In genomic region chr4:140622819-140623218, GRCm38 (mm10) we compare ENCODE assay signal across 8 mouse cellular contexts. TPM values are rescaled to one million over a fixed set of nuclear protein-coding genes. Genes with fewer than 3 reads are reported as not detected.
DNase-seq lines count a peak whose midpoint lies in the region; ATAC-seq and TF ChIP-seq lines count a peak whose summit lies in the region.

No protein-coding gene starts in this region.

- no peaks in the 10 kb centered on the region for H3K9me3 ChIP-seq in lung, embryonic 16.5 days (ENCODE audit: control insufficient read depth, low read length)
- H3K9me3 ChIP-seq in heart, postnatal 0 days (replicated peaks; ENCODE audit: control insufficient read depth, low read length) = no peaks in the 10 kb centered on the region
- H3K9me3 ChIP-seq in stomach, embryonic 15.5 days = no peaks in the 10 kb centered on the region

- peaks cover 36% of the 10 kb centered on the region for H3K4me1 ChIP-seq in lung, embryonic 16.5 days (replicated peaks; ENCODE audit: control insufficient read depth, insufficient read depth, low read length)
- H3K4me1 ChIP-seq in heart, postnatal 0 days (ENCODE audit: control insufficient read depth, insufficient read depth) = peaks cover 34% of the 10 kb centered on the region
- H3K4me1 ChIP-seq in stomach, embryonic 15.5 days = peaks cover 45% of the 10 kb centered on the region

- WGBS in lung, embryonic 16.5 days = 30% methylated on average over 4 of the region's 4 CpGs
- 57% methylated on average over 4 of the region's 4 CpGs for WGBS in heart, postnatal 0 days
- 31% methylated on average over 4 of the region's 4 CpGs for WGBS in stomach, embryonic 15.5 days

- DNase-seq in lung, adult 18-20 months = no peak
- DNase-seq in heart, postnatal 0 days (ENCODE audit: low spot score) = no peak
- DNase-seq in kidney, postnatal 4 days = peak; percentile 76 to 81
- DNase-seq in left cerebral cortex, adult 8-10 months (ENCODE audit: low spot score in 2 of 2) = no peak
- DNase-seq in thymus, postnatal 36 days = no peak
- no peak for DNase-seq in thymus, adult 18-20 months

- H3K27me3 ChIP-seq in lung, embryonic 16.5 days (ENCODE audit: control insufficient read depth, insufficient read depth, low read depth, low read length) = no peaks in the 10 kb centered on the region
- no peaks in the 10 kb centered on the region for H3K27me3 ChIP-seq in heart, postnatal 0 days (ENCODE audit: control insufficient read depth, insufficient read depth, low read length)
- no peaks in the 10 kb centered on the region for H3K27me3 ChIP-seq in stomach, embryonic 15.5 days (replicated peaks)

- H3K36me3 ChIP-seq in lung, embryonic 16.5 days (ENCODE audit: control insufficient read depth, insufficient read depth, low read length) = no peaks in the 10 kb centered on the region
- H3K36me3 ChIP-seq in heart, postnatal 0 days (replicated peaks; ENCODE audit: control insufficient read depth, insufficient read depth, low read length) = no peaks in the 10 kb centered on the region
- H3K36me3 ChIP-seq in stomach, embryonic 15.5 days = no peaks in the 10 kb centered on the region

- no peak overlapping the region for H3K4me2 ChIP-seq in lung, embryonic 16.5 days (ENCODE audit: low read depth, low read length)
- H3K4me2 ChIP-seq in heart, postnatal 0 days (ENCODE audit: low read depth, low read length) = no peak overlapping the region
- 0 out of 2 replicates have a peak overlapping the region, but pooled peaks have one; percentile 1 for H3K4me2 ChIP-seq in stomach, embryonic 15.5 days

- ATAC-seq in lung, embryonic 16.5 days (ENCODE audit: low read depth) = peak; percentile 32
- 0 out of 2 replicates have a peak, but pooled peaks have one; percentile 18 for ATAC-seq in heart, postnatal 0 days (ENCODE audit: insufficient read depth, low read depth)
- ATAC-seq in stomach, embryonic 15.5 days (ENCODE audit: insufficient read depth, low FRiP score, low read depth) = no peak; the same call in 1 of the 2 replicates

- H3K9ac ChIP-seq in lung, embryonic 16.5 days (ENCODE audit: low read length) = peak overlapping the region; percentile 2; the same call in 1 of the 2 replicates
- H3K9ac ChIP-seq in heart, postnatal 0 days (replicated peaks; ENCODE audit: low read depth, low read length) = no peak overlapping the region
- no peak overlapping the region for H3K9ac ChIP-seq in stomach, embryonic 15.5 days

- H3K4me3 ChIP-seq in lung, embryonic 16.5 days (ENCODE audit: low read length) = no peak overlapping the region
- H3K4me3 ChIP-seq in heart, postnatal 0 days (ENCODE audit: low read depth, low read length) = no peak overlapping the region
- H3K4me3 ChIP-seq in stomach, embryonic 15.5 days (replicated peaks) = no peak overlapping the region

- no peak for TF ChIP-seq CTCF in heart, postnatal 0 days (IDR thresholded peaks at IDR 0.05; ENCODE audit: low read depth)

- no peak for TF ChIP-seq EP300 in heart, postnatal 0 days (IDR thresholded peaks at IDR 0.05; ENCODE audit: low read depth)

- peak overlapping the region; percentile 96 for H3K27ac ChIP-seq in lung, embryonic 16.5 days (ENCODE audit: low read length)
- H3K27ac ChIP-seq in heart, postnatal 0 days (ENCODE audit: low read depth) = peak overlapping the region; percentile 73; the same call in 1 of the 2 replicates
- H3K27ac ChIP-seq in stomach, embryonic 15.5 days = peak overlapping the region; percentile 89

RNA-seq across cellular contexts. Expression of gene Arhgef10l, which starts 43.0 kb away (rescaled TPM):
- 15.5 and 15.8 TPM in 2 replicates for polyA plus RNA-seq in lung, embryonic 16.5 days (2015; fragmentation: Nextera tagmentation; extraction: Ambion mirVana)
- total RNA-seq in heart, postnatal 0 days (2014; rRNA removed; ENCODE audit: low replicate concordance) = 46.8 and 52.8 TPM in 2 replicates
- 12.1 and 15.4 TPM in 2 replicates for polyA plus RNA-seq in heart, postnatal 0 days (2015; fragmentation: Nextera tagmentation; extraction: Ambion mirVana)
- 15.2 and 15.9 TPM in 2 replicates for polyA plus RNA-seq in stomach, embryonic 15.5 days (2015; fragmentation: Nextera tagmentation; extraction: Ambion mirVana)
- 10 to 100 TPM; 68.0 to 98.1 (median 77.8) TPM for total RNA-seq in left cerebral cortex, adult 8-10 months (2022)

Comparison
In these comparisons a context has a peak if more than half of its experiments do, and no peak if none do; other contexts are left out.
1. DNase-seq: peak in kidney, postnatal 4 days (2 of 2); none in lung, adult 18-20 months (0 of 2), heart, postnatal 0 days (single experiment), left cerebral cortex, adult 8-10 months (0 of 2), thymus, postnatal 36 days (0 of 2) and thymus, adult 18-20 months (0 of 2).
2. Peak in every context shown above with its lines, with median percentiles within 50 percentile points of each other: H3K27ac ChIP-seq.